Mouse (Mus musculus): ENCODE measurements at regions not wholly inside any gene's neighbourhood (a gene's known extent, or its start where the extent isn't known, plus 50 kb on each side); places are given as distances from the start of the nearest gene placed in this dataset.

- TF ChIP-seq CTCF (IDR thresholded peaks at IDR 0.05; ENCODE audit: borderline replicate concordance, control insufficient read depth, extremely low read depth, insufficient read depth, low read length, poor library complexity), result no peak
- TF ChIP-seq POLR2A (IDR thresholded peaks at IDR 0.05; ENCODE audit: control insufficient read depth, extremely low read depth, insufficient read depth, low read length, poor library complexity), result no peak
Measured at GRCm38 (mm10) chr8:40210871-40211270, 464.0 kb upstream of the Adam24 start.

All from thymus, adult 2 months (tissue).